Mouse (Mus musculus) right cerebral cortex, adult 2 months (tissue): ENCODE measurements around the gene Wnt2.

Source experiments
- DNase-seq, 2 experiments: peaks; one replicate each; pipeline ENCODE4 v3.0.0; 2021 to 2022; ENCODE audit warnings: low spot score in 2 of 2

Gene Wnt2

GRCm38 (mm10) chr6:18029746-18030656, at the start of gene Wnt2:
Gene Wnt2 (minus strand): TSS chr6:18030585.
- DNase-seq = peak; percentile 29 to 36

- DNase-seq = no peak
These were observed 48.2 kb upstream of the Wnt2 start for GRCm38 (mm10) chr6:18078615-18079014.

- DNase-seq = no peak
These were observed 46.6 kb upstream of the Wnt2 start for GRCm38 (mm10) chr6:18076986-18077385.

GRCm38 (mm10) chr6:18076577-18076976, 46.2 kb upstream of the Wnt2 start:
- DNase-seq = no peak

- no peak for DNase-seq
These were observed 27.5 kb upstream of the Wnt2 start for GRCm38 (mm10) chr6:18057899-18058298.

GRCm38 (mm10) chr6:18051702-18052101, 21.3 kb upstream of the Wnt2 start:
- DNase-seq = peak; percentile 62 to 74

GRCm38 (mm10) chr6:18044299-18044698, 13.9 kb upstream of the Wnt2 start:
- DNase-seq = no peak

- DNase-seq = no peak
These were observed 12.8 kb upstream of the Wnt2 start for GRCm38 (mm10) chr6:18043172-18043571.

- no peak for DNase-seq
These were observed 1.9 kb upstream of the Wnt2 start for GRCm38 (mm10) chr6:18032271-18032670.

- peak; percentile 57 to 60 for DNase-seq
These were observed 1.2 kb upstream of the Wnt2 start for GRCm38 (mm10) chr6:18031509-18032010.

GRCm38 (mm10) chr6:18030868-18031508, 603 bp upstream of the Wnt2 start:
- peak in 1 of 2 experiments; percentile 15 for DNase-seq

- no peak for DNase-seq
These were observed 6.1 kb downstream of the Wnt2 start for GRCm38 (mm10) chr6:18024133-18024794.

- DNase-seq = no peak
These were observed 17.0 kb downstream of the Wnt2 start for GRCm38 (mm10) chr6:18013346-18013745.

GRCm38 (mm10) chr6:18007356-18007755, 23.0 kb downstream of the Wnt2 start:
- no peak for DNase-seq

GRCm38 (mm10) chr6:18002065-18002464, 28.3 kb downstream of the Wnt2 start:
- DNase-seq = no peak

GRCm38 (mm10) chr6:17998497-17998896, 31.9 kb downstream of the Wnt2 start:
- no peak for DNase-seq

GRCm38 (mm10) chr6:17994956-17995790, 35.2 kb downstream of the Wnt2 start:
- DNase-seq = no peak

- no peak for DNase-seq
These were observed 38.8 kb downstream of the Wnt2 start for GRCm38 (mm10) chr6:17991625-17992024.

- DNase-seq = no peak
These were observed 40.0 kb downstream of the Wnt2 start for GRCm38 (mm10) chr6:17990173-17991028.

- no peak for DNase-seq
These were observed 51.0 kb downstream of the Wnt2 start for GRCm38 (mm10) chr6:17979361-17979760.
